Mouse (Mus musculus) CH12.LX (cell line): ENCODE measurements around the gene Thtpa.

Experiments
- CTCF ChIP-seq, 2 experiments: IDR thresholded peaks in 1 of 2; conservative IDR thresholded peaks in 1 of 2; 2 replicates each; pipeline ENCODE4 v1.5.1; 2011 to 2012; ENCODE audit warnings: low read depth in 2 of 2, low read length in 2 of 2, improper control_type of control experiment in 1 of 2, inconsistent platforms in 1 of 2, mild to moderate bottlenecking in 1 of 2, moderate library complexity in 1 of 2
- E2F4 ChIP-seq: IDR thresholded peaks from 2 replicates; pipeline ENCODE4 v1.6.1; 2011; ENCODE audit warnings: low read depth, low read length, improper control_type of control experiment; ENCODE audit not compliant: insufficient replicate concordance
- EP300 ChIP-seq: IDR thresholded peaks from 2 replicates; pipeline ENCODE4 v1.6.1; 2011; ENCODE audit warnings: low read length, improper control_type of control experiment
- JUND ChIP-seq: conservative IDR thresholded peaks from 2 replicates; pipeline ENCODE4 v1.6.1; 2011; ENCODE audit warnings: low read depth, low read length, improper control_type of control experiment
- MAFK ChIP-seq: IDR thresholded peaks from 2 replicates; pipeline ENCODE4 v1.6.1; 2011; ENCODE audit warnings: low read length, improper control_type of control experiment; ENCODE audit not compliant: insufficient replicate concordance
- MYC ChIP-seq: IDR thresholded peaks from 2 replicates; pipeline ENCODE4 v1.6.1; 2011; ENCODE audit warnings: low read depth, mild to moderate bottlenecking, improper control_type of control experiment, low read length
- POLR2A ChIP-seq: IDR thresholded peaks from 2 replicates; pipeline ENCODE4 v1.6.1; 2011; ENCODE audit warnings: low read depth, mild to moderate bottlenecking, improper control_type of control experiment, low read length
- POLR2AphosphoS2 ChIP-seq: IDR thresholded peaks from 2 replicates; pipeline ENCODE4 v1.6.1; 2011; ENCODE audit warnings: low read depth, low read length, improper control_type of control experiment
- RAD21 ChIP-seq: IDR thresholded peaks from 2 replicates; pipeline ENCODE4 v1.6.1; 2011; ENCODE audit warnings: low read depth, mild to moderate bottlenecking, low read length, improper control_type of control experiment, moderate library complexity
- UBTF ChIP-seq: IDR thresholded peaks from 2 replicates; pipeline ENCODE4 v1.6.1; 2012; ENCODE audit warnings: low read depth, mild to moderate bottlenecking, inconsistent platforms, low read length, improper control_type of control experiment, moderate library complexity
- USF1 ChIP-seq: IDR thresholded peaks from 2 replicates; pipeline ENCODE4 v1.6.1; 2014; ENCODE audit warnings: low read depth, mild to moderate bottlenecking, inconsistent platforms, low read length, improper control_type of control experiment
- ZC3H11A ChIP-seq: IDR thresholded peaks from 2 replicates; pipeline ENCODE4 v1.6.1; 2012; ENCODE audit warnings: low read depth, mild to moderate bottlenecking, inconsistent platforms, low read length, improper control_type of control experiment
- ZMIZ1 ChIP-seq: IDR thresholded peaks from 2 replicates; pipeline ENCODE4 v1.6.1; 2012; ENCODE audit warnings: low read depth, mild to moderate bottlenecking, inconsistent platforms, low read length, improper control_type of control experiment
- ZNF384 ChIP-seq: IDR thresholded peaks from 2 replicates; pipeline ENCODE4 v1.6.1; 2012; ENCODE audit warnings: low read depth, low read length, improper control_type of control experiment, inconsistent platforms

GRCm38 (mm10) chr14:55059931-55060330 is 34.7 kb upstream of the Thtpa start:
- TF ChIP-seq POLR2A (no peak), E2F4 (no peak), RAD21 (no peak), CTCF (conservative IDR thresholded peaks at IDR 0.05 in 1 of 2, IDR thresholded peaks at IDR 0.05 in 1 of 2; ENCODE audit: low read depth in 2 of 2, low read length in 2 of 2) (no peak), USF1 (no peak), ZNF384 (no peak), EP300 (no peak), JUND (no peak), MYC (no peak), ZC3H11A (no peak), UBTF (no peak), MAFK (no peak), POLR2AphosphoS2 (no peak), ZMIZ1 (no peak)
